Mouse (Mus musculus): ENCODE measurements around the gene Olfr1250. TPM values are rescaled to one million over a fixed set of nuclear protein-coding genes. Genes with fewer than 3 reads are reported as not detected.
"Not testable (repeated sequence)": the region's sequence is repeated elsewhere in the genome, so short reads cannot be mapped to it uniquely, and the experiment has no call there.

The Olfr1250 gene
- not detected for total RNA-seq (2021)

DNA sequence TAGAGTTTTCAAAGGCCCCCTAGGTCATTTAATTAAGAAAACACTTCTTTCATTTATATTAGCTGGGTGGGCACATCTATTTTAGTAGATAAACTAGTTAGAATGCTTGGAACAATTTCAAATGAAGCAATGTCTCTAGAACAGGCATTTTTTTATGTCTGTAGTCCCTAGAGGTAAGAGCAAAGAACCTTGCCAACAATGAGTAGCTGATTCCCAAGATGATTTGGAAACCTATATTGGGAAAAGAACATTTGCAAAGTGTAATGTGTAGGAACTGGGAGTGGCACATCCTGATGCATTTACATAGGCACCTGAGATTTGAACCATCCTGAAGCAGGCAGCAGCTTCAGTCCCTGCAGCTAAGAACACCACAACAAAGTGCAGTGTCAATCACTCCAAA is at the start of gene Olfr1250:
Gene Olfr1250 (minus strand): TSS at position 101 of the 400 bp plus-strand sequence.
- no peak for DNase-seq

- DNase-seq, result no peak
Observed at GRCm38 (mm10) chr2:89691980-89692379, 30.7 kb upstream of the Olfr1250 start.

DNA sequence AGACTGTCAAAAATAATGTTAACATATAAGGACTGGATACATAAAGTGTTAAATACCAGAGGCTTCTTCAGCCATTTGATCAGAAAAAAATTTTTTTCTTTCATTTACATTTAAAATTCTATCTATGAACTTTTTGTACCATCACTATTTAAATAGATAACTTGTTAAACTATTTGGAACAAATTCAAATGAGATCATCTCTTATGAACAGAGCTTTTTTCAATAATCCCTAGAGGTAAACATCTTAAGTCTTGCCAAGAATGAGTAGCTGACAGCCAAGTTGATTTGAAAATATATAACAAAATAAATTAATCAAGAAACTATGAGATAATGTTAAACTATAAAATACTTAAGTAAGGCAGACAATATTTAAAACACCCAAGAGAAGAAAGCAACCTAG is 10.6 kb upstream of the Olfr1250 start, which contains the start of gene Olfr1251:
Gene Olfr1251 (minus strand): TSS at position 101 of the 400 bp plus-strand sequence.
- DNase-seq, result no peak

DNA sequence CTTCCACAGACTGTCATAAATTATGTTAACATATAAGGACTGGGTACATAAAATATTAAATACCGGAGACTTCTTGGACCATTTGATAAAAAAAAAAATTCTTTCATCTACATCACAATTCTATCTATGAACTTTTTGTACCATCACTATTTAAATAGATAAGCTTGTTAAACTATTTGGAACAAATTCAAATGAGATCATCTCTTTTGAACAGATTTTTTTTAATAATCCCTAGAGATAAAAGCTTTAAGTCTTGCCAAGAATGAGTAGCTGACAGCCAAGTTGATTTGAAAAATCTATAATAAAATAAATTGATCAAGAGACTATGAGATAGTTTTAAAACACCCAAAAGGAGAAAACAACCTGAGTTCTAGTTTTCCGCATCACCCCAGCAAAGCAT is 26.4 kb downstream of the Olfr1250 start, which contains the start of gene Olfr1249:
Gene Olfr1249 (minus strand): TSS at position 101 of the 400 bp plus-strand sequence.
- DNase-seq, result no peak

GRCm38 (mm10) chr2:89618145-89618544 is 43.1 kb downstream of the Olfr1250 start, which contains the start of gene Olfr1248:
TSS of gene Olfr1248 (minus strand) at chr2:89618245.
- DNase-seq, result not testable (repeated sequence)

GRCm38 (mm10) chr2:89614030-89614429 is 47.2 kb downstream of the Olfr1250 start, which contains the start of gene Olfr1247:
TSS of gene Olfr1247 (minus strand) at chr2:89614130.
- DNase-seq, result no peak

Other genes starting within 250 kb of the Olfr1250 start
- gene Olfr1239, start 241.1 kb downstream of the Olfr1250 start, total RNA-seq (2021), result not detected
- gene Olfr1240, start 218.5 kb downstream of the Olfr1250 start, total RNA-seq (2021), result not detected
- gene Olfr1241, start 174.3 kb downstream of the Olfr1250 start, total RNA-seq (2021), result not detected
- not detected for gene Olfr1242, start 163.1 kb downstream of the Olfr1250 start, total RNA-seq (2021)
- gene Olfr1243, start 130.0 kb downstream of the Olfr1250 start, total RNA-seq (2021), result not detected
- not detected for gene Olfr1245, start 83.0 kb downstream of the Olfr1250 start, total RNA-seq (2021)
- not detected for gene Olfr1246, start 68.3 kb downstream of the Olfr1250 start, total RNA-seq (2021)
- gene Olfr1247, start 47.3 kb downstream of the Olfr1250 start, total RNA-seq (2021), result under 1 TPM in 1 of 2 experiments, not detected in 1; 0.07 TPM
- gene Olfr1248, start 43.2 kb downstream of the Olfr1250 start, total RNA-seq (2021), result not detected
- gene Olfr1249, start 26.5 kb downstream of the Olfr1250 start, total RNA-seq (2021), result not detected
- gene Olfr1251, start 10.5 kb upstream of the Olfr1250 start, total RNA-seq (2021), result not detected
- gene Olfr1252, start 63.5 kb upstream of the Olfr1250 start, total RNA-seq (2021), result not detected
- not detected for gene Olfr1253, start 95.6 kb upstream of the Olfr1250 start, total RNA-seq (2021)
- gene Olfr1254, start 132.2 kb upstream of the Olfr1250 start, total RNA-seq (2021), result not detected
- not detected for gene Olfr1255, start 150.6 kb upstream of the Olfr1250 start, total RNA-seq (2021)
- not detected for gene Olfr1256, start 180.1 kb upstream of the Olfr1250 start, total RNA-seq (2021)
- not detected for gene Olfr48, start 186.7 kb upstream of the Olfr1250 start, total RNA-seq (2021)
- gene Olfr1257, start 217.0 kb upstream of the Olfr1250 start, total RNA-seq (2021), result not detected